Mouse (Mus musculus) neural tube, embryonic 12.5 days (tissue): Measurements from ENCODE around the gene Pacrg. TPM values are rescaled to one million over a fixed set of nuclear protein-coding genes. Genes with fewer than 3 reads are reported as not detected.

Experiments used
- ATAC-seq: fragments of 200-750 bp; cut with Nextera tagmentation; 2 replicates; pipeline ENCODE4 v1.8.0; 2017; ENCODE audit warnings: low read depth, mild to moderate bottlenecking, moderate TSS enrichment, moderate library complexity; ENCODE audit not compliant: low FRiP score
- H3K27ac ChIP-seq: fragments of 300-500 bp; sonication (generic); 2 replicates; pipeline ENCODE4 v1.5.1; 2016
- H3K27me3 ChIP-seq: fragments of 300-500 bp; sonication (generic); replicated peaks from 2 replicates; pipeline ENCODE4 v1.6.1; 2016; ENCODE audit warnings: mild to moderate bottlenecking
- H3K36me3 ChIP-seq: fragments of 300-500 bp; sonication (generic); 2 replicates; pipeline ENCODE4 v1.6.1; 2016; ENCODE audit warnings: mild to moderate bottlenecking
- H3K4me1 ChIP-seq: fragments of 300-500 bp; sonication (generic); 2 replicates; pipeline ENCODE4 v1.6.1; 2016
- H3K4me2 ChIP-seq: fragments of 300-500 bp; sonication (generic); replicated peaks from 2 replicates; pipeline ENCODE4 v1.6.1; 2016; ENCODE audit warnings: mild to moderate bottlenecking
- H3K4me3 ChIP-seq: fragments of 300-500 bp; sonication (generic); 2 replicates; pipeline ENCODE4 v1.5.1; 2016
- H3K9ac ChIP-seq: fragments of 300-500 bp; sonication (generic); 2 replicates; pipeline ENCODE4 v1.6.1; 2016; ENCODE audit warnings: mild to moderate bottlenecking
- H3K9me3 ChIP-seq: fragments of 300-500 bp; sonication (generic); 2 replicates; pipeline ENCODE4 v1.6.1; 2016; ENCODE audit warnings: mild to moderate bottlenecking
- WGBS: fragments of 180-500 bp; shearing (Covaris S2); methylation state at CpG from one replicate; pipeline ENCODE4 v1.1.7; 2016; 5-methylcytosine and 5-hydroxymethylcytosine counted together
- polyA plus RNA-seq: library from polyadenylated mRNA; unstranded; fragments of >200 nt; fragmentation: Nextera tagmentation; extraction: Ambion mirVana; gene quantifications from 2 replicates; pipeline ENCODE4 v1.2.1, GENCODE M21; 2016

Pacrg gene
- polyA plus RNA-seq, 1 experiment from 2014 or later: 8.8 TPM

- H3K9ac ChIP-seq: no peak overlapping the region
- no peak for ATAC-seq
- H3K4me2 ChIP-seq: no peak overlapping the region
- H3K36me3 ChIP-seq: no peaks in the 10 kb centered on the region
- no peak overlapping the region for H3K27ac ChIP-seq
- WGBS: 78% methylated on average over 4 of the region's 4 CpGs
- no peaks in the 10 kb centered on the region for H3K4me1 ChIP-seq
- H3K4me3 ChIP-seq: no peak overlapping the region
- H3K9me3 ChIP-seq: no peaks in the 10 kb centered on the region
- H3K27me3 ChIP-seq: no peaks in the 10 kb centered on the region
Observed at GRCm38 (mm10) chr17:10784401-10784920, 55.6 kb downstream of the Pacrg start.

GRCm38 (mm10) chr17:10776503-10776902 is 63.6 kb downstream of the Pacrg start:
- Histone ChIP-seq H3K27me3 (no peaks in the 10 kb centered on the region), H3K36me3 (no peaks in the 10 kb centered on the region), H3K4me1 (peaks cover 10% of the 10 kb centered on the region), H3K4me3 (no peak overlapping the region), H3K4me2 (peak overlapping the region; percentile 27), H3K9ac (no peak overlapping the region), H3K9me3 (no peaks in the 10 kb centered on the region), H3K27ac (peak overlapping the region; percentile 20; the same call in 1 of the 2 replicates)
- 10% methylated on average over 10 of the region's 10 CpGs for WGBS
- ATAC-seq: peak; percentile 58

- no peak for ATAC-seq
- Histone ChIP-seq H3K4me3 (no peak overlapping the region), H3K4me2 (no peak overlapping the region), H3K4me1 (peaks cover 20% of the 10 kb centered on the region), H3K9ac (no peak overlapping the region), H3K27me3 (no peaks in the 10 kb centered on the region), H3K27ac (no peak overlapping the region), H3K36me3 (no peaks in the 10 kb centered on the region), H3K9me3 (no peaks in the 10 kb centered on the region)
- 25% methylated on average over 1 of the region's 1 CpGs for WGBS
Observed at GRCm38 (mm10) chr17:10774468-10774867, 65.6 kb downstream of the Pacrg start.

- no peak overlapping the region for H3K9ac ChIP-seq
- H3K36me3 ChIP-seq: no peaks in the 10 kb centered on the region
- no peak overlapping the region for H3K4me3 ChIP-seq
- H3K27ac ChIP-seq: no peak overlapping the region
- no peak for ATAC-seq
- H3K4me1 ChIP-seq: peaks cover 23% of the 10 kb centered on the region
- WGBS: 69% methylated on average over 3 of the region's 3 CpGs
- no peaks in the 10 kb centered on the region for H3K9me3 ChIP-seq
- no peak overlapping the region for H3K4me2 ChIP-seq
- H3K27me3 ChIP-seq: no peaks in the 10 kb centered on the region
Observed at GRCm38 (mm10) chr17:10772207-10772606, 67.9 kb downstream of the Pacrg start.

- Histone ChIP-seq H3K4me1 (peaks cover 12% of the 10 kb centered on the region), H3K9ac (no peak overlapping the region), H3K27ac (no peak overlapping the region; the same call in 1 of the 2 replicates), H3K27me3 (no peaks in the 10 kb centered on the region), H3K36me3 (no peaks in the 10 kb centered on the region), H3K9me3 (no peaks in the 10 kb centered on the region), H3K4me2 (0 out of 2 replicates have a peak overlapping the region, but pooled peaks have one; percentile 5), H3K4me3 (no peak overlapping the region)
- WGBS: 11% methylated on average over 6 of the region's 6 CpGs
- ATAC-seq: no peak; the same call in 1 of the 2 replicates
Observed at GRCm38 (mm10) chr17:10769873-10770272, 70.2 kb downstream of the Pacrg start.

- WGBS: 81% methylated on average over 10 of the region's 10 CpGs
- no peak overlapping the region for H3K4me3 ChIP-seq
Observed at GRCm38 (mm10) chr17:10766735-10767406, 73.2 kb downstream of the Pacrg start.

GRCm38 (mm10) chr17:10764343-10764742 is 75.8 kb downstream of the Pacrg start:
- Histone ChIP-seq H3K9me3 (no peaks in the 10 kb centered on the region), H3K4me2 (no peak overlapping the region), H3K9ac (no peak overlapping the region), H3K4me1 (peaks cover 2% of the 10 kb centered on the region; the same call in 1 of the 2 replicates), H3K27me3 (no peaks in the 10 kb centered on the region), H3K27ac (no peak overlapping the region), H3K4me3 (no peak overlapping the region), H3K36me3 (no peaks in the 10 kb centered on the region)
- 84% methylated on average over 1 of the region's 1 CpGs for WGBS
- no peak for ATAC-seq

More at GRCm38 (mm10) chr17:10766735-10767406, 73.2 kb downstream of the Pacrg start:
- Histone ChIP-seq H3K9ac (no peak overlapping the region), H3K9me3 (no peaks in the 10 kb centered on the region), H3K27ac (no peak overlapping the region), H3K4me2 (no peak overlapping the region), H3K4me1 (peaks cover 12% of the 10 kb centered on the region), H3K36me3 (no peaks in the 10 kb centered on the region), H3K27me3 (no peaks in the 10 kb centered on the region)
- no peak for ATAC-seq

GRCm38 (mm10) chr17:10757455-10757854 is 82.7 kb downstream of the Pacrg start:
- 96% methylated on average over 5 of the region's 5 CpGs for WGBS
- Histone ChIP-seq H3K4me1 (no peaks in the 10 kb centered on the region), H3K4me2 (no peak overlapping the region), H3K27me3 (no peaks in the 10 kb centered on the region), H3K9me3 (no peaks in the 10 kb centered on the region), H3K4me3 (no peak overlapping the region), H3K27ac (no peak overlapping the region), H3K36me3 (no peaks in the 10 kb centered on the region), H3K9ac (no peak overlapping the region)
- ATAC-seq: no peak

- peak; percentile 92 for ATAC-seq
- Histone ChIP-seq H3K9me3 (no peaks in the 10 kb centered on the region), H3K4me1 (peaks cover 6% of the 10 kb centered on the region; the same call in 1 of the 2 replicates), H3K27me3 (no peaks in the 10 kb centered on the region), H3K4me3 (no peak overlapping the region), H3K9ac (no peak overlapping the region), H3K4me2 (peak overlapping the region; percentile 13; the same call in 1 of the 2 replicates), H3K36me3 (no peaks in the 10 kb centered on the region), H3K27ac (peak overlapping the region; percentile 71)
- WGBS: 6% methylated on average over 4 of the region's 4 CpGs
Observed at GRCm38 (mm10) chr17:10744709-10745461, 95.2 kb downstream of the Pacrg start.

- H3K36me3 ChIP-seq: no peaks in the 10 kb centered on the region
- H3K9ac ChIP-seq: no peak overlapping the region
- no peak overlapping the region for H3K4me3 ChIP-seq
- H3K27ac ChIP-seq: no peak overlapping the region
- H3K4me1 ChIP-seq: peaks cover 6% of the 10 kb centered on the region; the same call in 1 of the 2 replicates
- H3K27me3 ChIP-seq: no peaks in the 10 kb centered on the region
- no peak for ATAC-seq
- H3K4me2 ChIP-seq: no peak overlapping the region
- no peaks in the 10 kb centered on the region for H3K9me3 ChIP-seq
- WGBS: 84% methylated on average over 2 of the region's 2 CpGs
Observed at GRCm38 (mm10) chr17:10740083-10740482, 100.0 kb downstream of the Pacrg start.

- Histone ChIP-seq H3K4me1 (no peaks in the 10 kb centered on the region), H3K4me2 (no peak overlapping the region), H3K27ac (no peak overlapping the region), H3K27me3 (no peaks in the 10 kb centered on the region), H3K9me3 (no peaks in the 10 kb centered on the region), H3K9ac (no peak overlapping the region), H3K36me3 (no peaks in the 10 kb centered on the region), H3K4me3 (no peak overlapping the region)
- ATAC-seq: no peak
Observed at GRCm38 (mm10) chr17:10737966-10738365, 102.1 kb downstream of the Pacrg start.

GRCm38 (mm10) chr17:10734733-10735132 is 105.4 kb downstream of the Pacrg start:
- 84% methylated on average over 6 of the region's 6 CpGs for WGBS
- Histone ChIP-seq H3K4me3 (no peak overlapping the region), H3K27ac (no peak overlapping the region), H3K4me2 (no peak overlapping the region), H3K9ac (no peak overlapping the region), H3K9me3 (no peaks in the 10 kb centered on the region), H3K27me3 (no peaks in the 10 kb centered on the region), H3K4me1 (no peaks in the 10 kb centered on the region), H3K36me3 (no peaks in the 10 kb centered on the region)
- no peak for ATAC-seq
